Mouse (Mus musculus) bone marrow, adult 2 months (tissue): ENCODE data around the gene Tsr3. TPM values are rescaled to one million over a fixed set of nuclear protein-coding genes. Genes with fewer than 3 reads are reported as not detected.

Experiments used
- H3K27ac ChIP-seq: fragments of 200-500 bp; 2 replicates; pipeline ENCODE4 v1.5.1; 2012; ENCODE audit warnings: low read depth, mild to moderate bottlenecking, control low read depth, inconsistent platforms, low read length; ENCODE audit not compliant: control insufficient read depth, poor library complexity, insufficient read depth
- H3K4me1 ChIP-seq: fragments of 200-500 bp; 2 replicates; pipeline ENCODE4 v1.6.1; 2011; ENCODE audit warnings: low read length; ENCODE audit not compliant: control insufficient read depth, insufficient read depth
- H3K4me3 ChIP-seq: fragments of 200-500 bp; replicated peaks from 2 replicates; pipeline ENCODE3; 2011; ENCODE audit warnings: mild to moderate bottlenecking, low read depth, low read length, control low read depth; ENCODE audit not compliant: control insufficient read depth
- CTCF ChIP-seq: fragments of 200-500 bp; IDR thresholded peaks from 2 replicates; pipeline ENCODE4 v1.5.1; 2011; ENCODE audit warnings: low read length, control low read depth; ENCODE audit not compliant: control insufficient read depth, insufficient read depth
- POLR2A ChIP-seq: fragments of 200-500 bp; IDR thresholded peaks from 2 replicates; pipeline ENCODE4 v1.6.1; 2011; ENCODE audit warnings: low read depth, mild to moderate bottlenecking, control low read depth, low read length, borderline replicate concordance; ENCODE audit not compliant: control insufficient read depth
- WGBS: fragments of 180-500 bp; shearing (Covaris S2); methylation state at CpG from one replicate; pipeline ENCODE4 v1.1.7; 2018; 5-methylcytosine and 5-hydroxymethylcytosine counted together
- polyA plus RNA-seq: library from polyadenylated mRNA; stranded (reverse); fragments of >200 nt; gene quantifications from 2 replicates; pipeline ENCODE4 v1.2.4, GENCODE M21; 2011; ENCODE audit warnings: low replicate concordance; ENCODE audit not compliant: missing spikeins, insufficient read depth, insufficient read length

Gene Tsr3
- 24.4 and 37.1 TPM in 2 replicates for polyA plus RNA-seq

DNA sequence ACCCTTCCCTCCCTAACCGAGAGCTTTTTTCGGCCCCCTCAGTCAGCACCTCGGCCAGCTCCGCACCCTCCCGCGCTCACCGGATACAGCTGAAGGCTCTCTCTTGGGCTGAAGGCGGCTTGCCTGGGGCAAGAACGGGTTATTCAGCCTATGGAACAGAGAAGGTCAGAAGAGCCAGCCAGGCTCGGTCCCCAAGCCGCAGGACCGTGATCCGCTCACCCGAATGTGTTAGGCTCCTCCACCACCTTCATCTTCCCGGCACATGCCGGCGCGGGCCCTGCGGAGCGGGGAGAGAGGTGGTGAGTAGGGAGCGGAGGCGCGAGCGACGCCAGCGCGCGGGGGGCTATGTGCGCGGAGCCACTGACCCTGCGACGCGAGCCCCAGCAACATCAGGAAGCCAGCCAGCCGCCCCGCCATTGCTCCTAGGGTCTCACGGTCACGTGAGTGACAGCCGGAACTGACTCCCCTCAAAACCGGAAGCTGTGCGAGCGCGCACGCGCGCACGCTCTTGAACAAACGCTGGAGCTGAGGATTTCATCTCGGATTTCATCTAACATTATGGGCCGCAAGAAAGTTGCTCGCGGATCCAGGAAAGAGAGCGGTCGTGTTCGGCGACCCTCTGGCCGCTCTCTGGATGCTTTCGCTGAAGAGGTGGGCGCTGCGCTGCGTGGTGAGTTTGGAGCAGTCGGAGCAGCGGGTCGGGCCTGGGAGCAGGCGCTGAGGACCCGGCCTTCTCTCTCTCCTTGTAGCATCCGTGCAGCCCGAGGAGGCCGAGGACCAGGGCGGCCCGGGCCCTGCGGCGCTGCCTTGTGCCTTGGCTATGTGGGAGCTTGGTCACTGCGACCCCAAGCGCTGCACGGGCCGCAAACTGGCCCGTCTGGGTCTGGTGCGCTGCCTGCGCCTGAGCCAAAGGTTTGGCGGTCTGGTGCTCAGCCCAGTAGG lies at the start of gene Tsr3, which contains the start of gene Gnptg:
Gene Tsr3 (plus strand): TSS at position 476 of the 942 bp plus-strand sequence.
Gene Gnptg (minus strand): TSS at position 430 of the 942 bp plus-strand sequence.
- TF ChIP-seq POLR2A: no peak; the same call in 1 of the 2 replicates
- no peak for TF ChIP-seq CTCF
- peak within 1 kb of the TSS; percentile 43; the same call in 1 of the 2 replicates for H3K27ac ChIP-seq
- H3K4me3 ChIP-seq: peak within 1 kb of the TSS; percentile 92
- no peaks in the 10 kb centered on the region; the same call in 1 of the 2 replicates for H3K4me1 ChIP-seq
- WGBS: under 1% methylated on average over 80 of the region's 80 CpGs

GRCm38 (mm10) chr17:25202401-25202800 lies 37.6 kb upstream of the Tsr3 start:
- 82% methylated on average over 4 of the region's 4 CpGs for WGBS
- no peak overlapping the region for H3K27ac ChIP-seq
- H3K4me1 ChIP-seq: no peaks in the 10 kb centered on the region
- TF ChIP-seq POLR2A (no peak), CTCF (no peak)
- H3K4me3 ChIP-seq: no peak overlapping the region

- no peak overlapping the region for H3K27ac ChIP-seq
- WGBS: 83% methylated on average over 4 of the region's 4 CpGs
- H3K4me1 ChIP-seq: no peaks in the 10 kb centered on the region
- TF ChIP-seq CTCF (no peak), POLR2A (no peak)
- no peak overlapping the region for H3K4me3 ChIP-seq
Measured at GRCm38 (mm10) chr17:25210006-25210405, 30.0 kb upstream of the Tsr3 start.

DNA sequence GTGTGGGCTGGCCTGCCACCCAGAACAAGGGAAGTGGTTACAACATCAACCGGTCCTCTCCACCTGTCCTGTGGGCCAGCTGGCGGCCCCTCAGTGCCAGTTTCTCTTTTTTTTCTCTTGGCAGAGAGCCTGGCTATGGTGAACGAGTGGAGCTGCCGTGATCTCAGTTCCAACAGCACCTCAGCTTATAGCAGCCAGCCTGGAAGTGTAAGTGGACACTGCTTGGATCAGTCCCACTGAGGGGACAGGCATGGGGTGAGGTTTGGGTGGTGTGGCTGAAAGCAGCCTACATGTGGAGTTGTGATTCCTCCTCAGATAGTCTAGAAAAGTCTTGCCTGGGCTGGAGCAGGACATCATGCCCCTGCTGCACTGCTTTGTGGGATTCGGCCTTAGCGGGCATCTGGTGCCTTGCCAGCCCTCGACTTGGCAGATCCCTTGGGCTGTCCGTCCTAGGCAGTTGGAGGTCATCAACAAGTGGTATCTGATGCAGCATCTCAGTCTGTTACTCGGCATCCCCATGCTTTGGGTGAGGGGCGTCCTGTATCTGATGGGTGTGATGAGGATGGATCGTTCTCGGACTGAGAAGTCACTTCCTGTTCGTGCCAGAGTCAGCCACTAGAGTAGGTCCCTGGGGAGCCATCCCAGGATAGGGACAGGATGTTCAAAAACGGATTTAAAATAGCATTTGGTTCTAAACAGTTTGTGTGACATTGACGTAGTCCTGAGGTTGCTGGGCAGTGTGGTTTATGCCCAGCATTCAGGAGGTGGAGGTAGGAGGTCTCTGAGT lies 29.1 kb upstream of the Tsr3 start:
- 46% methylated on average over 15 of the region's 15 CpGs for WGBS

DNA sequence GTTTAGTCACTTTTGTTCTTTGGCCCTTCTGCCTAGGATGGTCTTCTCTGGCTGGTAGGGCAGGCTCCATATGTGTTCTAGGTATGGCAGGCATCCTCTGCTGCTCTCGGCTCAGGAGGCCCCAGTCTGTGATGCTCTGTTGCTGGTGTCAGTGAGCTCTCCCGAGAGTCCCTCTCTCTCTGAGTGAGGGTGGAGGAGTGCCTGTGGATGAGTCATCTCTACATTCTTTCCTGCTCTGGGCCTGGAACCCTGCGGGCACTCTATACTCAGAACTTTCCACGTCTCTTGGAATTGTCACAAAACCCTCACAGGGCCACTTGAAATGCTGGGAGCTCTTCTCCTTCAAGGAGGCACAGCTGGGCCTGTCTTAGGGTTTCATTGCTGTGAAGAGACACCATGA lies 28.3 kb upstream of the Tsr3 start:
- WGBS: 73% methylated on average over 4 of the region's 4 CpGs
- Histone ChIP-seq H3K4me1 (no peaks in the 10 kb centered on the region), H3K4me3 (no peak overlapping the region), H3K27ac (no peak overlapping the region)
- no peak for TF ChIP-seq CTCF

More for the DNA sequence above, 29.1 kb upstream of the Tsr3 start:
- TF ChIP-seq POLR2A: no peak
- no peak for TF ChIP-seq CTCF
- H3K27ac ChIP-seq: no peak overlapping the region
- no peak overlapping the region for H3K4me3 ChIP-seq
- H3K4me1 ChIP-seq: no peaks in the 10 kb centered on the region

DNA sequence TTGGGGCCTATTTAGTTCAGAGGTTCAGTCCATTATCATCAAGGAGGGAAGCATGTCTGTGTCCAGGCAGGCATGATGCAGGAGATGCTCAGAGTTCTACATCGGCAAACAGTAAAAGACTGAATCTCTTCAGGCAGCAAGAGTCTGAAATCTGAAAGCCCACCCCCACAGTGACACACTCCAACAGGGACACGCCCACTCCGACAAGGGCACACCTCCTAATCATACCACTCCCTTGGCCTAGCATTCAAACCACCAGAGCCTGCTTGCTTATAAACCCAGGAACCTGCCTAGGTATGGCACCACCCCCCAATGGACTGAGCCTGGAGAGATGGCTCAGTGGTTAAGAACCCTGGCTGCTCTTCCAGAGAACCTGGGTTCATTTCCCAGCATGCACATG lies 24.5 kb upstream of the Tsr3 start:
- 82% methylated on average over 3 of the region's 3 CpGs for WGBS
- Histone ChIP-seq H3K4me1 (no peaks in the 10 kb centered on the region), H3K4me3 (no peak overlapping the region), H3K27ac (no peak overlapping the region)
- TF ChIP-seq POLR2A: no peak
- TF ChIP-seq CTCF: no peak

- no peak overlapping the region for H3K4me3 ChIP-seq
- peaks cover 5% of the 10 kb centered on the region; the same call in 1 of the 2 replicates for H3K4me1 ChIP-seq
- TF ChIP-seq POLR2A: no peak
- TF ChIP-seq CTCF: no peak
- H3K27ac ChIP-seq: no peak overlapping the region
- WGBS: 82% methylated on average over 9 of the region's 9 CpGs
Measured at GRCm38 (mm10) chr17:25218967-25219366, 21.0 kb upstream of the Tsr3 start.
